Mouse (Mus musculus): ENCODE data around the gene Mast4. TPM values are rescaled to one million over a fixed set of nuclear protein-coding genes. Genes with fewer than 3 reads are reported as not detected.
A peak's percentile ranks its signal among the peaks of the same experiment; 100 is the strongest.
"Not testable (repeated sequence)": the region's sequence is repeated elsewhere in the genome, so short reads cannot be mapped to it uniquely, and the experiment has no call there.

Mast4 gene
- polyA plus RNA-seq (2015; fragmentation: Nextera tagmentation; extraction: Ambion mirVana): 36.9 and 41.5 TPM in 2 replicates

GRCm38 (mm10) chr13:103334392-103334686 lies at the start of gene Mast4:
TSS of gene Mast4 (minus strand) at chr13:103334497.
- H3K4me2 ChIP-seq (ENCODE audit: low read depth, low read length): peak within 1 kb of the TSS; percentile 86
- under 1% methylated on average over 36 of the region's 44 CpGs for whole genome bisulfite sequencing
- peak within 1 kb of the TSS; percentile 66 for H3K4me3 ChIP-seq (ENCODE audit: low read length)
- H3K9me3 ChIP-seq (replicated peaks; ENCODE audit: control insufficient read depth, low read length): no peaks in the 10 kb centered on the region; the same call in 1 of the 2 replicates
- H3K9ac ChIP-seq (ENCODE audit: low read length): peak within 1 kb of the TSS; percentile 76
- H3K27ac ChIP-seq (ENCODE audit: low read length): no peak within 1 kb of the TSS
- peaks cover 5% of the 10 kb centered on the region for H3K27me3 ChIP-seq (ENCODE audit: control insufficient read depth, insufficient read depth, low read length)
- peaks cover 4% of the 10 kb centered on the region for H3K4me1 ChIP-seq (ENCODE audit: control insufficient read depth, insufficient read depth, low read length)
- no peaks in the 10 kb centered on the region for H3K36me3 ChIP-seq (ENCODE audit: control insufficient read depth, insufficient read depth)
- ATAC-seq (replicated peaks; ENCODE audit: extremely low read depth, insufficient read depth, low FRiP score): peak; percentile 97

GRCm38 (mm10) chr13:103374495-103374894 lies 40.2 kb upstream of the Mast4 start:
- no peaks in the 10 kb centered on the region for H3K36me3 ChIP-seq (ENCODE audit: control insufficient read depth, insufficient read depth)
- WGBS: 30% methylated on average over 1 of the region's 1 CpGs
- H3K9ac ChIP-seq (ENCODE audit: low read length): no peak overlapping the region
- H3K27ac ChIP-seq (ENCODE audit: low read length): no peak overlapping the region
- ATAC-seq (replicated peaks; ENCODE audit: extremely low read depth, insufficient read depth, low FRiP score): no peak
- H3K9me3 ChIP-seq (replicated peaks; ENCODE audit: control insufficient read depth, low read length): no peaks in the 10 kb centered on the region
- H3K4me2 ChIP-seq (ENCODE audit: low read depth, low read length): no peak overlapping the region
- H3K4me1 ChIP-seq (ENCODE audit: control insufficient read depth, insufficient read depth, low read length): no peaks in the 10 kb centered on the region
- H3K4me3 ChIP-seq (ENCODE audit: low read length): no peak overlapping the region
- H3K27me3 ChIP-seq (ENCODE audit: control insufficient read depth, insufficient read depth, low read length): no peaks in the 10 kb centered on the region

- Histone ChIP-seq H3K9me3 (replicated peaks; ENCODE audit: control insufficient read depth, low read length) (no peaks in the 10 kb centered on the region), H3K27ac (ENCODE audit: low read length) (no peak overlapping the region), H3K4me2 (ENCODE audit: low read depth, low read length) (no peak overlapping the region), H3K9ac (ENCODE audit: low read length) (no peak overlapping the region), H3K27me3 (ENCODE audit: control insufficient read depth, insufficient read depth, low read length) (no peaks in the 10 kb centered on the region), H3K36me3 (ENCODE audit: control insufficient read depth, insufficient read depth) (no peaks in the 10 kb centered on the region), H3K4me3 (ENCODE audit: low read length) (no peak overlapping the region), H3K4me1 (ENCODE audit: control insufficient read depth, insufficient read depth, low read length) (no peaks in the 10 kb centered on the region)
- no peak for ATAC-seq (replicated peaks; ENCODE audit: extremely low read depth, insufficient read depth, low FRiP score)
- 78% methylated on average over 7 of the region's 7 CpGs for WGBS
These were observed 34.9 kb upstream of the Mast4 start for GRCm38 (mm10) chr13:103369194-103369593.

GRCm38 (mm10) chr13:103363181-103363580 lies 28.9 kb upstream of the Mast4 start:
- Histone ChIP-seq H3K27ac (ENCODE audit: low read length) (no peak overlapping the region), H3K4me3 (ENCODE audit: low read length) (no peak overlapping the region), H3K4me2 (ENCODE audit: low read depth, low read length) (no peak overlapping the region), H3K4me1 (ENCODE audit: control insufficient read depth, insufficient read depth, low read length) (no peaks in the 10 kb centered on the region), H3K9ac (ENCODE audit: low read length) (no peak overlapping the region), H3K27me3 (ENCODE audit: control insufficient read depth, insufficient read depth, low read length) (no peaks in the 10 kb centered on the region), H3K36me3 (ENCODE audit: control insufficient read depth, insufficient read depth) (no peaks in the 10 kb centered on the region), H3K9me3 (replicated peaks; ENCODE audit: control insufficient read depth, low read length) (no peaks in the 10 kb centered on the region)
- no peak for ATAC-seq (replicated peaks; ENCODE audit: extremely low read depth, insufficient read depth, low FRiP score)
- WGBS: 70% methylated on average over 10 of the region's 10 CpGs

- not testable (repeated sequence) for H3K4me1 ChIP-seq (ENCODE audit: control insufficient read depth, insufficient read depth, low read length); H3K9ac ChIP-seq (ENCODE audit: low read length); H3K4me3 ChIP-seq (ENCODE audit: low read length); H3K27me3 ChIP-seq (ENCODE audit: control insufficient read depth, insufficient read depth, low read length); ATAC-seq (replicated peaks; ENCODE audit: extremely low read depth, insufficient read depth, low FRiP score); H3K4me2 ChIP-seq (ENCODE audit: low read depth, low read length); H3K36me3 ChIP-seq (ENCODE audit: control insufficient read depth, insufficient read depth); H3K9me3 ChIP-seq (replicated peaks; ENCODE audit: control insufficient read depth, low read length); H3K27ac ChIP-seq (ENCODE audit: low read length)
- 90% methylated on average over 16 of the region's 16 CpGs for WGBS
These were observed 23.1 kb upstream of the Mast4 start for GRCm38 (mm10) chr13:103357415-103357814.

GRCm38 (mm10) chr13:103356909-103357308 lies 22.6 kb upstream of the Mast4 start:
- H3K4me1 ChIP-seq (ENCODE audit: control insufficient read depth, insufficient read depth, low read length); H3K36me3 ChIP-seq (ENCODE audit: control insufficient read depth, insufficient read depth); H3K9me3 ChIP-seq (replicated peaks; ENCODE audit: control insufficient read depth, low read length); H3K27me3 ChIP-seq (ENCODE audit: control insufficient read depth, insufficient read depth, low read length); H3K4me2 ChIP-seq (ENCODE audit: low read depth, low read length); ATAC-seq (replicated peaks; ENCODE audit: extremely low read depth, insufficient read depth, low FRiP score); H3K9ac ChIP-seq (ENCODE audit: low read length); H3K4me3 ChIP-seq (ENCODE audit: low read length); H3K27ac ChIP-seq (ENCODE audit: low read length): not testable (repeated sequence)
- WGBS: 92% methylated on average over 4 of the region's 6 CpGs

GRCm38 (mm10) chr13:103354737-103355136 lies 20.4 kb upstream of the Mast4 start:
- no peak overlapping the region for H3K4me2 ChIP-seq (ENCODE audit: low read depth, low read length)
- H3K27ac ChIP-seq (ENCODE audit: low read length): no peak overlapping the region
- no peaks in the 10 kb centered on the region for H3K36me3 ChIP-seq (ENCODE audit: control insufficient read depth, insufficient read depth)
- 65% methylated on average over 3 of the region's 3 CpGs for WGBS
- H3K4me3 ChIP-seq (ENCODE audit: low read length): no peak overlapping the region
- no peak for ATAC-seq (replicated peaks; ENCODE audit: extremely low read depth, insufficient read depth, low FRiP score)
- no peaks in the 10 kb centered on the region for H3K27me3 ChIP-seq (ENCODE audit: control insufficient read depth, insufficient read depth, low read length)
- no peak overlapping the region for H3K9ac ChIP-seq (ENCODE audit: low read length)
- no peaks in the 10 kb centered on the region for H3K4me1 ChIP-seq (ENCODE audit: control insufficient read depth, insufficient read depth, low read length)
- no peaks in the 10 kb centered on the region for H3K9me3 ChIP-seq (replicated peaks; ENCODE audit: control insufficient read depth, low read length)

- no peaks in the 10 kb centered on the region for H3K36me3 ChIP-seq (ENCODE audit: control insufficient read depth, insufficient read depth)
- H3K4me3 ChIP-seq (ENCODE audit: low read length): no peak overlapping the region
- no peaks in the 10 kb centered on the region for H3K4me1 ChIP-seq (ENCODE audit: control insufficient read depth, insufficient read depth, low read length)
- 92% methylated on average over 8 of the region's 8 CpGs for WGBS
- H3K27ac ChIP-seq (ENCODE audit: low read length): no peak overlapping the region
- H3K9ac ChIP-seq (ENCODE audit: low read length): no peak overlapping the region
- no peak overlapping the region for H3K4me2 ChIP-seq (ENCODE audit: low read depth, low read length)
- no peak for ATAC-seq (replicated peaks; ENCODE audit: extremely low read depth, insufficient read depth, low FRiP score)
- H3K9me3 ChIP-seq (replicated peaks; ENCODE audit: control insufficient read depth, low read length): no peaks in the 10 kb centered on the region
- H3K27me3 ChIP-seq (ENCODE audit: control insufficient read depth, insufficient read depth, low read length): no peaks in the 10 kb centered on the region
These were observed 10.5 kb upstream of the Mast4 start for GRCm38 (mm10) chr13:103344749-103345148.

GRCm38 (mm10) chr13:103344006-103344720 lies 9.9 kb upstream of the Mast4 start:
- no peak overlapping the region for H3K4me3 ChIP-seq (ENCODE audit: low read length)
- ATAC-seq (replicated peaks; ENCODE audit: extremely low read depth, insufficient read depth, low FRiP score): no peak
- no peaks in the 10 kb centered on the region; the same call in 1 of the 2 replicates for H3K9me3 ChIP-seq (replicated peaks; ENCODE audit: control insufficient read depth, low read length)
- no peaks in the 10 kb centered on the region for H3K27me3 ChIP-seq (ENCODE audit: control insufficient read depth, insufficient read depth, low read length)
- H3K36me3 ChIP-seq (ENCODE audit: control insufficient read depth, insufficient read depth): no peaks in the 10 kb centered on the region
- WGBS: 80% methylated on average over 8 of the region's 8 CpGs
- no peaks in the 10 kb centered on the region for H3K4me1 ChIP-seq (ENCODE audit: control insufficient read depth, insufficient read depth, low read length)
- H3K27ac ChIP-seq (ENCODE audit: low read length): no peak overlapping the region
- H3K4me2 ChIP-seq (ENCODE audit: low read depth, low read length): no peak overlapping the region
- no peak overlapping the region for H3K9ac ChIP-seq (ENCODE audit: low read length)

Measured in heart, embryonic 16.5 days (tissue).